Mouse (Mus musculus): ENCODE measurements around the gene Lyzl4.

GRCm38 (mm10) chr9:121599551-121599950 lies 42.3 kb downstream of the Lyzl4 start:
- TF ChIP-seq CTCF (IDR thresholded peaks at IDR 0.05; ENCODE audit: low read depth) (no peak), EP300 (IDR thresholded peaks at IDR 0.05; ENCODE audit: low read depth) (no peak)

All from liver, postnatal 0 days (tissue).